Mouse (Mus musculus): ENCODE data around the gene Sv2a. TPM values are rescaled to one million over a fixed set of nuclear protein-coding genes. Genes with fewer than 3 reads are reported as not detected.
"Not testable (repeated sequence)": the region's sequence is repeated elsewhere in the genome, so short reads cannot be mapped to it uniquely, and the experiment has no call there.

Sv2a gene
- polyA plus RNA-seq, 1 experiment from 2014 or later, result 91.6 TPM

- 93% methylated on average over 2 of the region's 2 CpGs for WGBS
- ATAC-seq (ENCODE audit: low FRiP score, low TSS enrichment) (no peak), DNase-seq (no peak)
- Histone ChIP-seq H3K4me1 (ENCODE audit: control insufficient read depth, insufficient read depth, low read length) (peaks cover 10% of the 10 kb centered on the region; the same call in 1 of the 2 replicates), H3K36me3 (ENCODE audit: control insufficient read depth, insufficient read depth, low read length) (no peaks in the 10 kb centered on the region), H3K4me3 (replicated peaks; ENCODE audit: low read depth, low read length) (no peak overlapping the region), H3K4me2 (ENCODE audit: low read length) (no peak overlapping the region), H3K27ac (replicated peaks; ENCODE audit: low read depth, low read length) (no peak overlapping the region), H3K9me3 (ENCODE audit: control insufficient read depth, low read length) (no peaks in the 10 kb centered on the region), H3K27me3 (ENCODE audit: control insufficient read depth, insufficient read depth, low read length) (no peaks in the 10 kb centered on the region), H3K9ac (replicated peaks; ENCODE audit: low read length) (no peak overlapping the region)
Observed at GRCm38 (mm10) chr3:96234914-96235313, 54.0 kb downstream of the Sv2a start.

GRCm38 (mm10) chr3:96235836-96236235 is 54.9 kb downstream of the Sv2a start:
- no peak overlapping the region for H3K27ac ChIP-seq (replicated peaks; ENCODE audit: low read depth, low read length)
- WGBS, result 70% methylated on average over 3 of the region's 3 CpGs
- DNase-seq, result no peak
- no peak overlapping the region for H3K4me3 ChIP-seq (replicated peaks; ENCODE audit: low read depth, low read length)
- H3K9ac ChIP-seq (replicated peaks; ENCODE audit: low read length), result no peak overlapping the region
- H3K9me3 ChIP-seq (ENCODE audit: control insufficient read depth, low read length), result no peaks in the 10 kb centered on the region
- H3K36me3 ChIP-seq (ENCODE audit: control insufficient read depth, insufficient read depth, low read length), result no peaks in the 10 kb centered on the region
- peaks cover 12% of the 10 kb centered on the region; the same call in 1 of the 2 replicates for H3K4me1 ChIP-seq (ENCODE audit: control insufficient read depth, insufficient read depth, low read length)
- H3K4me2 ChIP-seq (ENCODE audit: low read length), result no peak overlapping the region
- no peaks in the 10 kb centered on the region for H3K27me3 ChIP-seq (ENCODE audit: control insufficient read depth, insufficient read depth, low read length)
- ATAC-seq (ENCODE audit: low FRiP score, low TSS enrichment), result no peak

- Histone ChIP-seq H3K4me3 (replicated peaks; ENCODE audit: low read depth, low read length) (no peak overlapping the region), H3K9ac (replicated peaks; ENCODE audit: low read length) (no peak overlapping the region), H3K9me3 (ENCODE audit: control insufficient read depth, low read length) (no peaks in the 10 kb centered on the region), H3K4me2 (ENCODE audit: low read length) (peak overlapping the region; percentile 53), H3K27ac (replicated peaks; ENCODE audit: low read depth, low read length) (no peak overlapping the region), H3K36me3 (ENCODE audit: control insufficient read depth, insufficient read depth, low read length) (no peaks in the 10 kb centered on the region), H3K27me3 (ENCODE audit: control insufficient read depth, insufficient read depth, low read length) (no peaks in the 10 kb centered on the region), H3K4me1 (ENCODE audit: control insufficient read depth, insufficient read depth, low read length) (peaks cover 13% of the 10 kb centered on the region; the same call in 1 of the 2 replicates)
- DNase-seq (no peak), ATAC-seq (ENCODE audit: low FRiP score, low TSS enrichment) (no peak)
- WGBS, result 85% methylated on average over 4 of the region's 4 CpGs
Observed at GRCm38 (mm10) chr3:96236834-96237334, 55.9 kb downstream of the Sv2a start.

DNA sequence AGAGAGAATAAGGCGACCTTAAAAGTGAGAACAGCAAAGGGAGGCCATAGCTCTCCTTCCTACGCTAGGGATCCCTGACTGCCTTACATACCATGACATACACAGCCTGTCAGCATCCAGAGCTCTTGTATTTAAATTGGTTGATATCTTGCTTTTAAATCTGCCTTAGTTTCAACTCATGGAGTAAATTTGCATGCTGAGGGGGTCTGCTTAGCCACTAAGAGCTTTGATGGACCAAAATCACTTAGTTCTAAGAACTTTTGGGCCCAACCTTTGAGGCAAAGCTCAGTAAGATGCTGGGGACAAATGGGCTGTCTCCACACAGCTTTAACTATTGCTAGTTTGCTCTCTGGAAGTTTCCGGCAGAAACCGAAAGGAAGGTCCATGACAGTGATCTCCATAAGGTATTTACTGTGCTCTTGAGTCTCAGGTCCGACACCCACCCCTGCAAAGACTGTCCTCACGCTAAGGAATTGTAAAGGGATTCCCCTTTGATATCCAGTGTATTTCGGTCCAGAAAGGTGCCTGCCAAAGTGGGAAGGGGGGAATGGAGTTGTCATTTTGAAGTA is 56.5 kb downstream of the Sv2a start:
- H3K36me3 ChIP-seq (ENCODE audit: control insufficient read depth, insufficient read depth, low read length), result no peaks in the 10 kb centered on the region
- H3K27me3 ChIP-seq (ENCODE audit: control insufficient read depth, insufficient read depth, low read length), result no peaks in the 10 kb centered on the region
- peak overlapping the region; percentile 53 for H3K4me2 ChIP-seq (ENCODE audit: low read length)
- H3K9me3 ChIP-seq (ENCODE audit: control insufficient read depth, low read length), result no peaks in the 10 kb centered on the region
- no peak overlapping the region for H3K27ac ChIP-seq (replicated peaks; ENCODE audit: low read depth, low read length)
- no peak for DNase-seq
- ATAC-seq (ENCODE audit: low FRiP score, low TSS enrichment), result no peak
- H3K9ac ChIP-seq (replicated peaks; ENCODE audit: low read length), result 0 out of 2 replicates have a peak overlapping the region, but pooled peaks have one; percentile 27
- H3K4me3 ChIP-seq (replicated peaks; ENCODE audit: low read depth, low read length), result peak overlapping the region; percentile 31
- WGBS, result 24% methylated on average over 7 of the region's 7 CpGs
- H3K4me1 ChIP-seq (ENCODE audit: control insufficient read depth, insufficient read depth, low read length), result peaks cover 13% of the 10 kb centered on the region; the same call in 1 of the 2 replicates

- ATAC-seq (ENCODE audit: low FRiP score, low TSS enrichment), result no peak
- H3K9me3 ChIP-seq (ENCODE audit: control insufficient read depth, low read length), result no peaks in the 10 kb centered on the region
- H3K4me3 ChIP-seq (replicated peaks; ENCODE audit: low read depth, low read length), result peak overlapping the region; percentile 31
- DNase-seq, result peak; percentile 13
- H3K4me1 ChIP-seq (ENCODE audit: control insufficient read depth, insufficient read depth, low read length), result peaks cover 13% of the 10 kb centered on the region; the same call in 1 of the 2 replicates
- H3K36me3 ChIP-seq (ENCODE audit: control insufficient read depth, insufficient read depth, low read length), result no peaks in the 10 kb centered on the region
- under 1% methylated on average over 12 of the region's 12 CpGs for WGBS
- 0 out of 2 replicates have a peak overlapping the region, but pooled peaks have one; percentile 13 for H3K27ac ChIP-seq (replicated peaks; ENCODE audit: low read depth, low read length)
- no peaks in the 10 kb centered on the region for H3K27me3 ChIP-seq (ENCODE audit: control insufficient read depth, insufficient read depth, low read length)
- peak overlapping the region; percentile 40; the same call in 1 of the 2 replicates for H3K9ac ChIP-seq (replicated peaks; ENCODE audit: low read length)
- peak overlapping the region; percentile 53 for H3K4me2 ChIP-seq (ENCODE audit: low read length)
Observed at GRCm38 (mm10) chr3:96237904-96238511, 57.1 kb downstream of the Sv2a start.

GRCm38 (mm10) chr3:96238954-96239793 is 58.2 kb downstream of the Sv2a start, which contains the start of gene Hist2h3c2:
Gene Hist2h3c2, minus strand, starts transcription at chr3:96239127.
- H3K27ac ChIP-seq (replicated peaks; ENCODE audit: low read depth, low read length), result 0 out of 2 replicates have a peak within 1 kb of the TSS, but pooled peaks have one; percentile 13
- peak within 1 kb of the TSS; percentile 31 for H3K4me3 ChIP-seq (replicated peaks; ENCODE audit: low read depth, low read length)
- peaks cover 17% of the 10 kb centered on the region; the same call in 1 of the 2 replicates for H3K4me1 ChIP-seq (ENCODE audit: control insufficient read depth, insufficient read depth, low read length)
- whole genome bisulfite sequencing, result 0% methylated on average over 19 of the region's 68 CpGs
- not testable (repeated sequence) for DNase-seq; H3K36me3 ChIP-seq (ENCODE audit: control insufficient read depth, insufficient read depth, low read length); H3K27me3 ChIP-seq (ENCODE audit: control insufficient read depth, insufficient read depth, low read length); H3K9me3 ChIP-seq (ENCODE audit: control insufficient read depth, low read length)
- H3K4me2 ChIP-seq (ENCODE audit: low read length), result peak within 1 kb of the TSS; percentile 53
- peak within 1 kb of the TSS; percentile 40; the same call in 1 of the 2 replicates for H3K9ac ChIP-seq (replicated peaks; ENCODE audit: low read length)
- peak; percentile 91 for ATAC-seq (ENCODE audit: low FRiP score, low TSS enrichment)

- peak; percentile 78 for DNase-seq
- 4% methylated on average over 30 of the region's 85 CpGs for WGBS
Observed at GRCm38 (mm10) chr3:96239949-96240798, 59.2 kb downstream of the Sv2a start, which contains the start of gene Hist2h2aa2. Gene Hist2h2aa2, minus strand, starts transcription at chr3:96240276.

More at GRCm38 (mm10) chr3:96239949-96240798, 59.2 kb downstream of the Sv2a start, which contains the start of gene Hist2h2aa2:
- peak within 1 kb of the TSS; percentile 79 for H3K27ac ChIP-seq (replicated peaks; ENCODE audit: low read depth, low read length)
- peaks cover 23% of the 10 kb centered on the region; the same call in 1 of the 2 replicates for H3K4me1 ChIP-seq (ENCODE audit: control insufficient read depth, insufficient read depth, low read length)
- not testable (repeated sequence) for H3K27me3 ChIP-seq (ENCODE audit: control insufficient read depth, insufficient read depth, low read length); H3K9me3 ChIP-seq (ENCODE audit: control insufficient read depth, low read length); H3K36me3 ChIP-seq (ENCODE audit: control insufficient read depth, insufficient read depth, low read length)
- H3K4me3 ChIP-seq (replicated peaks; ENCODE audit: low read depth, low read length), result peak within 1 kb of the TSS; percentile 22
- peak; percentile 89 for ATAC-seq (ENCODE audit: low FRiP score, low TSS enrichment)
- H3K9ac ChIP-seq (replicated peaks; ENCODE audit: low read length), result peak within 1 kb of the TSS; percentile 44
- H3K4me2 ChIP-seq (ENCODE audit: low read length), result peak within 1 kb of the TSS; percentile 56

Data from midbrain, embryonic 14.5 days (tissue).